Mouse (Mus musculus) bone marrow macrophage, adult 2 months (primary cell): Measurements from ENCODE around the gene Golph3. TPM values are rescaled to one million over a fixed set of nuclear protein-coding genes. Genes with fewer than 3 reads are reported as not detected.

Experiments
- H3K27ac ChIP-seq: 2 replicates; pipeline ENCODE4 v1.5.1; 2012; ENCODE audit warnings: low read depth, low read length; ENCODE audit not compliant: insufficient read depth
- H3K4me1 ChIP-seq: 2 replicates; pipeline ENCODE4 v1.6.1; 2012; ENCODE audit warnings: low read length; ENCODE audit not compliant: control insufficient read depth, insufficient read depth
- H3K4me3 ChIP-seq: 2 replicates; pipeline ENCODE4 v1.5.1; 2012; ENCODE audit warnings: mild to moderate bottlenecking, low read length, moderate library complexity; ENCODE audit not compliant: insufficient read depth
- CTCF ChIP-seq: IDR thresholded peaks from 2 replicates; pipeline ENCODE4 v1.5.1; 2012; ENCODE audit warnings: low read depth, mild to moderate bottlenecking, low read length, moderate library complexity
- POLR2A ChIP-seq: IDR thresholded peaks from 2 replicates; pipeline ENCODE4 v1.6.1; 2012; ENCODE audit warnings: mild to moderate bottlenecking, low read depth, low read length, borderline replicate concordance
- polyA plus RNA-seq: library from polyadenylated mRNA; stranded (reverse); fragments of >200 nt; gene quantifications from 2 replicates; pipeline ENCODE4 v1.2.4, GENCODE M21; 2012; ENCODE audit not compliant: missing spikeins, insufficient read depth, insufficient read length

Gene Golph3
- polyA plus RNA-seq = 87.7 and 99.3 TPM in 2 replicates

- TF ChIP-seq POLR2A = no peak
- TF ChIP-seq CTCF = no peak
- H3K27ac ChIP-seq = peak within 1 kb of the TSS; percentile 82
- H3K4me3 ChIP-seq = peak within 1 kb of the TSS; percentile 99
- H3K4me1 ChIP-seq = peaks cover 10% of the 10 kb centered on the region
Observed at GRCm38 (mm10) chr15:12321091-12321787, at the start of gene Golph3. Gene Golph3, plus strand, starts transcription at chr15:12321450.

GRCm38 (mm10) chr15:12273325-12274052 lies 47.8 kb upstream of the Golph3 start:
- Histone ChIP-seq H3K4me1 (peaks cover 6% of the 10 kb centered on the region), H3K27ac (no peak overlapping the region), H3K4me3 (no peak overlapping the region)
- TF ChIP-seq CTCF = no peak
- TF ChIP-seq POLR2A = no peak

GRCm38 (mm10) chr15:12274053-12274769 lies 47.0 kb upstream of the Golph3 start:
- no peak overlapping the region for H3K27ac ChIP-seq
- no peak overlapping the region for H3K4me3 ChIP-seq
- peaks cover 6% of the 10 kb centered on the region for H3K4me1 ChIP-seq
- no peak for TF ChIP-seq CTCF
- no peak for TF ChIP-seq POLR2A

- Histone ChIP-seq H3K4me1 (peaks cover 6% of the 10 kb centered on the region), H3K27ac (no peak overlapping the region), H3K4me3 (no peak overlapping the region)
- TF ChIP-seq CTCF = no peak
- no peak for TF ChIP-seq POLR2A
Observed at GRCm38 (mm10) chr15:12275091-12275623, 46.1 kb upstream of the Golph3 start.

- H3K4me1 ChIP-seq = peaks cover 2% of the 10 kb centered on the region; the same call in 1 of the 2 replicates
- no peak overlapping the region for H3K4me3 ChIP-seq
- no peak for TF ChIP-seq POLR2A
- TF ChIP-seq CTCF = no peak
- no peak overlapping the region for H3K27ac ChIP-seq
Observed at GRCm38 (mm10) chr15:12279816-12280215, 41.4 kb upstream of the Golph3 start.

DNA sequence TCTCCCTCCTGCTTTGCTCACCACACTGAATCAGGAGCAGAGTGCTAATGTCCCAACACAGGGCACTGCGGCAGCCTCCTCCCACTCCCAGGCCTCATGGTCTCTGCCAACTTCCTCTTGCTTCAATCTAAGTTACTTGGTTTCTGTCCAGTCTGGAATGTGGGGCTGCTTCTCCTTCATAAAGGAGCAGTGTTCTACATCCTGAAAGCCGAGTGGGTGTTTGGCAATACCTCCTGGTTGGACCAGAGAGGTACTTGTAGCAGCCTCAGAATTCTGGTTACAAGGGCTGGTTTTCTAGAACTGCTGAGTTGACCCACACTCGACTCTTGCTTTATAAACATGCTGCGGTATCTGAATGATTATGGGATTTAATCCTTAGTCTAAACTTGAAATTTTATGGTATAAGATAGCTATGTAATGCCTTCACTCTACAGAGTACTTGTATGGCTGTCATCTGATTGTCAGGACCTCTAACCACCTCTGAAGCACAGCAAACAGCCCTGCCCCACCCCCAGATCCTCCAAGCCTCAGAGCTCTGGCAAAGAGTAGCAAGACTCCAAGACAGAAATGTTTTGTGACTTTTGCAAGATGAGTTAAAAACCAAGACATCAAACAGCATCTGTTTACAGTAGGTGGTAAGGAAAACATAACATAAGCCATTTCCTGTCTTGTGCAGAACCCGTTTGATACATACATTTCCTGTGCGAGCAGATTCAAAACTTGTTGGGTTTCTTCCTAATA lies 36.3 kb upstream of the Golph3 start:
- Histone ChIP-seq H3K4me1 (no peaks in the 10 kb centered on the region), H3K4me3 (no peak overlapping the region), H3K27ac (no peak overlapping the region)
- TF ChIP-seq CTCF (no peak), POLR2A (no peak)

DNA sequence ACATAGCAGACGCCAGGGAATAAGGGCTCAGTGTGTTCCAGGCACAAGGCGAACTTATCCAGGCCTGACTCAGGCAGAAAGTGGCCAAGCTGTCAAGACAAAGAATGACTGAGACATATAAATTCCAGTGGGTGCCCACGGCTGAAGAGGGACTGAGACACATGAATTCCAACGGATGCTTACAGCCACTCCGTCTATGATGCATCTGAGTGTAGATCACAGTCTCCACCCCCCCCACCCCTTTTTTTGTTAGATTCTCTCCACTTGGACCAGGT lies 35.8 kb upstream of the Golph3 start:
- Histone ChIP-seq H3K4me3 (no peak overlapping the region), H3K27ac (no peak overlapping the region), H3K4me1 (no peaks in the 10 kb centered on the region)
- TF ChIP-seq CTCF = no peak
- TF ChIP-seq POLR2A = no peak

- no peak overlapping the region for H3K4me3 ChIP-seq
- no peak overlapping the region for H3K27ac ChIP-seq
- no peaks in the 10 kb centered on the region for H3K4me1 ChIP-seq
- TF ChIP-seq POLR2A (no peak), CTCF (no peak)
Observed at GRCm38 (mm10) chr15:12290330-12290729, 30.9 kb upstream of the Golph3 start.

DNA sequence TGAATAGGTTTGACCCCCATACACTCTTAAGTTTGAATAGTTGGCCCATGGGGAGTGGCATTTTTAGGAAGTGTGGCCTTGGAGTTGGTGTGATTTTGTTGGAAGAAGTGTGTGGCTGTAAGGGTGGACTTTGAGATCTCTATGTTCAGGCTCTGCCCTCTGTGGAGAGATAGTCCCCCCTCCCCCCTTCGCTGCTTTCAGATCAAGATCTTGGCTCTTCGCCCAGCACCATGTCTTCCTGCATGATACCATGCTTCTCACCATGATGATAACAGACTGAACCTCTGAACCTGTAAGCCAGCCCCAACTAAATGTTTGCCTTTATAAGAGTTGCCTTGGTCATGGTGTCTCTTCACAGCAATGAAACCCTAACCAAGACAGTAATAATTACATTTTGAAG lies 29.5 kb upstream of the Golph3 start:
- no peaks in the 10 kb centered on the region for H3K4me1 ChIP-seq
- H3K27ac ChIP-seq = no peak overlapping the region
- no peak overlapping the region for H3K4me3 ChIP-seq
- TF ChIP-seq CTCF (no peak), POLR2A (no peak)

GRCm38 (mm10) chr15:12296228-12296627 lies 25.0 kb upstream of the Golph3 start:
- H3K4me1 ChIP-seq = no peaks in the 10 kb centered on the region
- H3K27ac ChIP-seq = no peak overlapping the region
- TF ChIP-seq POLR2A = no peak
- no peak for TF ChIP-seq CTCF
- H3K4me3 ChIP-seq = no peak overlapping the region
